ENCODE assay signal across 17 mouse cellular contexts in the genomic region with DNA sequence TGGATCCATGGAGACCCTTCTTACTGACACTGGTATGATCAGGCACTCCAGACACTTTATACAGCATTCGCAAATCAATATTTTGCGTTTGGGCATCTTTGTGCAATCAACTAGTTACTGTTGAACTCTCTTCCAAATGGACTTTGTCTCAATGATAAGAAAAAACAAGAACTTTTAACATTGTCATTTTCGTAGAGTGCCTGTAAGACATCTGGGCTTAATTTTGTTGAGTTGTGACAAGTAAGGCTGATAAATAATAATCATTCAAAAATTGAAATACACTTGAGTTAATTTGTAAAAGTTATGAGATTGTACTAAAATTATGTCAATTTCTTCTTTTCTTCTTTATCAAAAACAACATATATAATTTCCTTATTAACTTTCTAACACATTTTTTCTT. TPM values are rescaled to one million over a fixed set of nuclear protein-coding genes. Genes with fewer than 3 reads are reported as not detected.
A peak's percentile ranks its signal among the peaks of the same experiment; 100 is the strongest.
DNase-seq lines count a peak whose midpoint lies in the region; ATAC-seq and TF ChIP-seq lines count a peak whose summit lies in the region.
"Not testable (repeated sequence)": the region's sequence is repeated elsewhere in the genome, so short reads cannot be mapped to it uniquely, and the experiment has no call there.
"Had no signal": no experiment of that assay in that cellular context is flagged by ENCODE, and none has a peak within 500 bp of the region (broad histone marks: within the 10 kb centered on the region; RNA-seq: fewer than 3 reads in every experiment).

TSS of gene Cyp2c40 (minus strand) at position 101 of the 400 bp plus-strand sequence.

- WGBS in liver, adult 2 months: 15% methylated on average over 3 of the region's 3 CpGs
- 56% methylated on average over 3 of the region's 3 CpGs for WGBS in liver, postnatal 0 days (ENCODE audit: insufficient replicate concordance)

- H3K4me1 ChIP-seq in liver, adult 2 months (ENCODE audit: control insufficient read depth, insufficient read depth, low read length); liver, postnatal 0 days (ENCODE audit: insufficient read depth): not testable (repeated sequence)

- H3K4me2 ChIP-seq in liver, postnatal 0 days (ENCODE audit: low read depth, low read length): not testable (repeated sequence)

- not testable (repeated sequence) for H3K9ac ChIP-seq in liver, adult 2 months (ENCODE audit: low read depth, low read length); liver, postnatal 0 days (replicated peaks)

- not testable (repeated sequence) for ATAC-seq in liver, postnatal 0 days

- H3K9me3 ChIP-seq in liver, postnatal 0 days (ENCODE audit: low read length): not testable (repeated sequence)

- DNase-seq in adrenal gland, postnatal 14 days; liver, postnatal 0 days: not testable (repeated sequence)
- peak; percentile 50 for DNase-seq in liver, adult 2 months (ENCODE audit: extremely low read depth, low read depth, low spot score)

- TF ChIP-seq CTCF in liver, adult 2 months (IDR thresholded peaks at IDR 0.05; ENCODE audit: low read depth, low read length); liver, postnatal 0 days (IDR thresholded peaks at IDR 0.05; ENCODE audit: low read depth): not testable (repeated sequence)

- not testable (repeated sequence) for H3K36me3 ChIP-seq in liver, adult 2 months (ENCODE audit: control insufficient read depth, insufficient read depth, low read length); liver, postnatal 0 days (replicated peaks; ENCODE audit: insufficient read depth, low read length)

- not testable (repeated sequence) for H3K79me2 ChIP-seq in liver, adult 2 months (ENCODE audit: control insufficient read depth, insufficient read depth, low read length)

- not testable (repeated sequence) for H3K27ac ChIP-seq in liver, adult 2 months (replicated peaks; ENCODE audit: insufficient read depth, low read depth, low read length); liver, postnatal 0 days (ENCODE audit: low read depth)

- peak within 1 kb of the TSS; percentile 52; the same call in 1 of the 2 replicates for H3K4me3 ChIP-seq in liver, adult 2 months (ENCODE audit: insufficient read depth, low read depth, low read length)
- H3K4me3 ChIP-seq in liver, postnatal 0 days (ENCODE audit: low read depth, low read length): not testable (repeated sequence)

- TF ChIP-seq POLR2A in liver, adult 2 months (IDR thresholded peaks at IDR 0.05; ENCODE audit: extremely low read depth, insufficient read depth, low read length): not testable (repeated sequence)

- TF ChIP-seq EP300 in liver, postnatal 0 days (IDR thresholded peaks at IDR 0.05; ENCODE audit: low read depth): not testable (repeated sequence)

- not testable (repeated sequence) for H3K27me3 ChIP-seq in liver, adult 2 months (ENCODE audit: control insufficient read depth, insufficient read depth, low read length); liver, postnatal 0 days (ENCODE audit: insufficient read depth, low read length)

RNA-seq across cellular contexts. Expression of gene Cyp2c40, which starts in this region (rescaled TPM):
- 10.1 TPM in 1 of 2 replicates, not detected in the other for total RNA-seq in adrenal gland, postnatal 14 days (2021)
- total RNA-seq in liver, adult 2 months (2014; rRNA removed): 781 and 1,012 TPM in 2 replicates
- polyA plus RNA-seq in liver, adult 2 months (2012; rRNA removed): 334 and 395 TPM in 2 replicates
- polyA plus RNA-seq in liver, postnatal 0 days (2015; fragmentation: Nextera tagmentation; extraction: Ambion mirVana): 147 and 181 TPM in 2 replicates
- total RNA-seq: adrenal gland, adult 18-20 months; adrenal gland, adult 8-10 months; adrenal gland, postnatal 25 days; adrenal gland, postnatal 36 days; CH12.LX; ES-E14; MEL had no signal
- polyA plus RNA-seq: activated CD4-positive, CD25-positive, alpha-beta regulatory T cell, adult 4 months; brain, embryonic 14.5 days; C2C12; CD4-positive, CD25-positive, alpha-beta regulatory T cell, adult 4 months; cerebellum, adult 2 months; G1E; Patski had no signal

Comparison
In these comparisons a context has a peak if more than half of its experiments do, and no peak if none do; other contexts are left out.
1. RNA of gene Cyp2c40 (total RNA-seq): 781 to 1,012 TPM in liver, adult 2 months; 10.1 TPM in adrenal gland, postnatal 14 days; every median in the first group is over 10 times any median in the second.